Mouse (Mus musculus) testis, adult 2 months (tissue): ENCODE results near the gene Defb47.

ENCODE experiments used
- CTCF ChIP-seq: fragments of 200-500 bp; IDR thresholded peaks from 2 replicates; pipeline ENCODE4 v1.5.1; 2012; ENCODE audit warnings: low read depth, mild to moderate bottlenecking, inconsistent platforms, low read length, moderate library complexity; ENCODE audit not compliant: control insufficient read depth, insufficient read depth, insufficient replicate concordance
- POLR2A ChIP-seq: fragments of 200-500 bp; IDR thresholded peaks from 2 replicates; pipeline ENCODE4 v1.6.1; 2012; ENCODE audit warnings: low read depth, mild to moderate bottlenecking, inconsistent platforms, low read length, moderate library complexity; ENCODE audit not compliant: control insufficient read depth

GRCm38 (mm10) chr14:62975046-62975445, 22.8 kb upstream of the Defb47 start:
- TF ChIP-seq CTCF = peak; percentile 25; the same call in 1 of the 2 replicates
- no peak for TF ChIP-seq POLR2A
